Mouse (Mus musculus) hematopoietic stem cell, adult 5-6 weeks (primary cell): ENCODE results near the gene Zfp263. TPM values are rescaled to one million over a fixed set of nuclear protein-coding genes. Genes with fewer than 3 reads are reported as not detected.

ENCODE experiments used
- ATAC-seq, 2 experiments: fragments of 125-278 bp in 1 of 2; replicated peaks in 1 of 2; 2 replicates each; pipeline ENCODE4 v1.8.0; 2016 to 2017; ENCODE audit warnings: inconsistent platforms in 2 of 2, mild to moderate bottlenecking in 2 of 2, moderate number of reproducible peaks in 2 of 2, low read depth in 1 of 2, moderate TSS enrichment in 1 of 2; ENCODE audit not compliant: low FRiP score in 2 of 2, poor library complexity in 2 of 2, severe bottlenecking in 2 of 2, insufficient read depth in 1 of 2, low TSS enrichment in 1 of 2
- total RNA-seq: library from RNA; stranded (forward); fragments of 172-1452, 232-1000 nt; gene quantifications from 2 replicates; pipeline ENCODE4 v1.2.3, GENCODE M21; 2017

Zfp263 gene
- total RNA-seq, 1 experiment from 2014 or later: 50.8 TPM

GRCm38 (mm10) chr16:3788394-3788793 is 44.5 kb downstream of the Zfp263 start:
- ATAC-seq: no peak

Other genes starting within 250 kb of the Zfp263 start
- not detected in 2 replicates for gene Olfr161, start 153.1 kb upstream of the Zfp263 start, total RNA-seq
- gene Mefv, start 26.0 kb upstream of the Zfp263 start, total RNA-seq: 2.4 and 4.9 TPM in 2 replicates
- gene Olfr15, start 86.8 kb downstream of the Zfp263 start, total RNA-seq: not detected in 2 replicates
- 0.94 and 1.5 TPM in 2 replicates for gene Zfp174, start 103.2 kb downstream of the Zfp263 start, total RNA-seq
- 26.8 and 36.5 TPM in 2 replicates for gene Naa60, start 128.3 kb downstream of the Zfp263 start, total RNA-seq
- 17.1 and 18.4 TPM in 2 replicates for gene Zfp597, start 140.5 kb downstream of the Zfp263 start, total RNA-seq
- gene Gm20695, start 140.6 kb downstream of the Zfp263 start, total RNA-seq: not detected in 2 replicates
- 1.4 and 3.1 TPM in 2 replicates for gene 1700037C18Rik, start 164.6 kb downstream of the Zfp263 start, total RNA-seq
- gene Cluap1, start 164.7 kb downstream of the Zfp263 start, total RNA-seq: 52.6 and 61.8 TPM in 2 replicates
- gene Nlrc3, start 232.5 kb downstream of the Zfp263 start, total RNA-seq: 6.2 and 14.7 TPM in 2 replicates